Mouse (Mus musculus) lung, adult 18-20 months (tissue): Measurements from ENCODE around the gene Tmem238l.
A peak's percentile ranks its signal among the peaks of the same experiment; 100 is the strongest.

Experiments used
- DNase-seq, 2 experiments: peaks; one replicate each; pipeline ENCODE4 v3.0.0; 2022; ENCODE audit warnings: mixed read lengths in 2 of 2

Gene Tmem238l

DNA sequence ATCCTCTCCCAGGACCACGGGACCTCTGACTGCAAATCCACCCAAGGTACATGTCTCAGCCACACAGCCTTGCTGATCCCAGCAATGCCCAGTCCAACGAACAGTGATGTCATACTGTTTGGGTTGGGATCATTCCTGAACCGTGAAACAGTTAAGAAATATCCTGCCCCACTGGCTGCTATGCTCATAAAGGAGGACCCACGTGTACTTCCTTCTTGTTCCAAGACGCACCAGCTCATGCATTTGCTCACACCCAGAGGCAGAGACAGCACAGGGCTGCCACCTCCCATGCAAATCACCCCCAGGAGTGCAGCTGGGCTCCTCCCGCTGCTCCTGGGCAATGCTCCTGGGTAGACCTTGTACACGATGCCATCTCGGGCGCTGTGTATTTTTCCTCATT is at the start of gene Tmem238l:
Gene Tmem238l, plus strand, starts transcription at position 336 of the 400 bp plus-strand sequence.
- DNase-seq = no peak

DNA sequence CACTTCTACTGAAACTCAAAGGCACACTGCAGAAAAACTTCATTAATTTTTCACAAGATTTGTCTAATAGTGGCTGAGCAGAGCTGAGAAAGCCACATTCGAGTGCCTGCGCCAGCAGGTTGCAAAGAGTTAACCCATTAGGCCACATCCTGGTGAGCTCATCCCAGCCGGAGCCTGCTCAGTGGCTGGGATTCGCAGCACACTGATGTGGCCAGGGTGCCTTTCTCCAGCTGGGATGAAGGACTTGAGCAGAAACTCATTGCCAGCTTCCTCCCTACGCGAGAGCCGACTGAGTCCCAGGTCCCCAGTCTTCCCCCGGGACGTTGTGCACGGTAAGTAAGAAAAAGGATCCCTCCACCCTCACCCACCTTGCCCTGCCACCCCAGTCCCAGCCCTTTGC is 44.6 kb upstream of the Tmem238l start, which contains the start of gene Pirt:
Gene Pirt, plus strand, starts transcription at position 171 of the 400 bp plus-strand sequence.
- DNase-seq = no peak

DNA sequence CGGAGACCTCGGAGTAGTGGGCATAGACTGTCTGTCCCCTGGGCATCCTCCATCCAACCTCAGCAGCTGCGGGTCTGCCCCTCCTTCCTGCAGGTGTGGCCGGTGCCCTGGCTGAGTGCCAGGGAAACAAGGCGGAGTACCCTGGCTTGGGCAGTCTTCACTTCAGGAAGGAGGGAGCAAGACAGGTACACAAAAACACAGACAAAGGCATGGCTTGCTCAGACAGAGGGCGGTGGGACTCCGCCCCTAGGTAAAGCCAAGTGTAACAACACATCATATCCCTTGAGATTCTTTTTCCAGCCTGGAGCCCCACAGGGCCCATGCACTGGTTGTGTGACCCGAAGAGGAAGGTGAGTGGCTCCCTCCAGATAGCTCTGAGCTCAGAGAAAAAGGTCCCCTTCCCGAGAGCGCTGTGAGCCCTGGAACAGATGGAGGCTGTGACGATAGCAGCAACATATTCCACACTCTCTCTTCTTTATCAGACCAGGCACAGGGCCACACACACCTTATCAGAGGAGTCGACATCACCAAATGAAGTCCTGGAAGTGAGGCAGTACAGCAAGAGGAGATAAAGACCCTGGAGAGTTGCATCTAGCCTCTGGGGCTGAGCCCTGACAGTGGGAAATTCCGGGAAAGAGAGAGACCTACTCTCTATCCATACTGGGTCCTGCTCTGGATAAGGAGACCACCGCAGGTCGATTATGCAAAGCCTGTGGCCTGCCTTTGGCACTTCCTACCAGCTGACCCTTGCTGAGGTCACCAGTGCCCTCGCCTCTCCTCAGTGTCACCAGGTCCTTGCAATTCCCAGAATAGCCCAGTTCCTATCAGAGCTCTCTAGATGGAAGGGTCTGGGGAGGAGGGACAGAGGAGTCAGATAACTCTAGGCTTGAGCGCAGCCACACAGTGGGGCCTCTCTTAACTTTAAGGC is 43.6 kb upstream of the Tmem238l start:
- DNase-seq = peak in 1 of 2 experiments; percentile 10

DNA sequence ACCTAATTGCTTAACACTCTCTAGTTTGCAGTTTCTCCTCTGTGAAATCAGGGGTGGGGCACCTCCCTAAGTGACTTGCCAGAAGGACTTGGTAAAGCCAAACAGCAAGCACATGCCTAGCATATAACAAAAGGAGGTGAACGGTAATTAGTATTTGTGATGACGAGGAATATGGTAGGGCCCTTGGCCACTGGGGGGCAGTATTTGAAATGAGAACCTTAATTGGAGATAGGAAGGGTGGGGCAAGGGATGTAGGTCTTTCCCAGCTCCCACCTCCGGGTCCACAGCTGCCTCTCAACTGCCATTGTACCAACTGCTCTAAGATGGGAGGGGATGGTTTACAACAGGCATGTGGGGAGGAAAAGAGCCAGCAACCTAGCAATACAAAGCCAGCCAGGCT is 42.2 kb upstream of the Tmem238l start:
- DNase-seq = peak; percentile 26 to 49

DNA sequence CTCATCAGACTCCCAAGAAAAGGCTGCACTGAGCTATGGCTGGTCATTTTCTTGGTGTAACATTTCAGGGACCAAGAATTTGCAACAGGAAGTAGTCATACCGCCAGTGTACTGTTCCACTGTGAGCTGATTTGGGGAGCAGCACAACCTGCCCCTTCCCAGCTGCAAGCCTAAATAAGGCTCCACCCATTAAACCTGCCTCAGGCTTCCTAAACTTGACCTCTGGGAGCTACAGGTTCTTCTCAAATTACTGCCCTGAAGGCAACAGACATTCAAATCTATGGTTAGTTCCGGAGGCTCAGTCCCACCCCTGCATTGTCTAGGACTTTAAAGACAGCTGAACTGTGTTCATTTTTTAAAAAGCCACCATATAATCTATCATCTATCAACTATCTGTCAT is 36.4 kb upstream of the Tmem238l start:
- no peak for DNase-seq

DNA sequence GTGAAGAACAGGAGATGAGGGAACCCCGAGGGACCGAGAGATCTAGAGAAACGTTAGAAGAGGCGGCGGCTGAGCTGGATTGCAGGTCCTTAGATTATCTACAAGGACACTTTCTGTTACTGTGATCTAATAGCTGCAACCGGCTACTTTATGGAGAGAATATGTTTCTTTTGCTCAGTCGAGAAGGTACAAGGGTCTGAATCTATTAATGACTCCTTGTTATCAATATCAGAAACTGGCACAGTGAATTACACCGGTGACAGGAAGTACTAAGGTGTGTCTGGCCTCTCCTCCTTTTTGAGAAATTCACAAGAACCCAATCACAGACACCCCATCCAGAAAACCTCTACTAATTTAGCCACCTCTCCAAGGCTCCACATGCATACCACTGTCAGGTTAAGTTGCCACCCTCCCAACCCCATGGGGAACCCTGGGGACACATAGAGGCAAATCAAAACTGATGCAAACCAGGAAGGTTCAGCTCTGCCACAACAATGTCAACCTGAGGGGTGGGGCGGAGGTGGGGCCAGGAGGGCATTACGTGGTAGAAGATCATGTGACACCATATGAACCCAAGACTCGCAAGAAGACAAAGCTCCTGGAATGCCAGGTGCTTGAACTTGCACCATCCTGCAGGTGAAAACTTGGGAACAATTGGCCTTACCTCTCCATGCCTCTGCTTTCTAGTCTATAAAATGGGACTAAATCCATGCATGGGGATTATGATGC is 32.2 kb upstream of the Tmem238l start:
- no peak for DNase-seq

DNA sequence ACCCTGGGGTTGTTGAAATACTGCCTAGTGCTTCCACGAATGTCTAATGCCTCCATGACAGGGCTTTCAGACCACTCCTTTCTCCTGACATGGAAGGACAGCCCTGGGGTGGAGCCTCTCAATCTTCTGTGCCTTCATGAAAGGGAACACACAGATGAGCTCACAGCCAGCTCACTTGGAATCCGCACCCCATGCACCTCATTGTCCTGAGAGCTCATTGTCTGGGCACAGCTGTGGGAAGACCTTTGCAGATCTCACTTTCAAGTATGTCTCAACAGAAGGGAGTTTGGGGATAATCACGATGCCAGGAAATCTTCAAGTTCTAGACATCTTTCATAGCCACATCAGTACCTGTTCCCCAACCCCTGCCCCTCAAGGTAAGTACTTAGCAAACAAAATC is 28.1 kb upstream of the Tmem238l start:
- no peak for DNase-seq

DNA sequence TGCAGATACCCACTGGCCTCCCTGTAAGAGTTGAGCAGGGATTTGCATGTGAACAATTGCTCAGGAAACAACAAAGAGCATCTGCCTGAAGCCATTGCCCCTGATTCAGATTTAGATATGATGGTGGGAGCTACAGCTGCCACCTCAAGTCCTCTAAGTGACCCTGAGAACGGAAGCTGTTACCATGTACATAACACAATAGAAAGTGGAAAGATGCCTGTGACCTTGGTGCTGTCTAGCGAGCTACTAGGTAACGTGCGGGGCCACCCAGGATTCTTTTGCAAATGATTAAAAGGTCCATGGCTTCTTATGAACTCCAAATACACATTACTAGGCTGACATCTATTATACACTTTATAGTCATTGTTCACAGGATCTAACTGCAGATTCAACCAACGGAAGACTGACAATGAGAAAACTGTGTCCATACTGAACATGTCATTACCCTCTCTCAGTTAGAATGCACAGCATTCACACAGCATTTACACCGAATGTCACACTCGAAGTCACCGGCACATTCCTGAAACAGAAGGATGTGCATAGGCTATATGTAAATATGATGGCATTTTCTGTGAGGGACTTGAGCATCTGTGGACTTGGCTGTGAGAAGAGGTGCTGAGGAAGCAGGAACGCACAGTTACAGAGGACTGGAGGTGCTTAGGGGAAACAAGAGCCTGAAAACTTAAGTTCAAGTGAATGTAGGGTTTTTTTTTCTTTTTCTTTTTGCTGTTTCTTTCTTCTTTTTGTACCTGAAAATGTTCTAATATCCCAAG is 23.4 kb upstream of the Tmem238l start:
- no peak for DNase-seq

DNA sequence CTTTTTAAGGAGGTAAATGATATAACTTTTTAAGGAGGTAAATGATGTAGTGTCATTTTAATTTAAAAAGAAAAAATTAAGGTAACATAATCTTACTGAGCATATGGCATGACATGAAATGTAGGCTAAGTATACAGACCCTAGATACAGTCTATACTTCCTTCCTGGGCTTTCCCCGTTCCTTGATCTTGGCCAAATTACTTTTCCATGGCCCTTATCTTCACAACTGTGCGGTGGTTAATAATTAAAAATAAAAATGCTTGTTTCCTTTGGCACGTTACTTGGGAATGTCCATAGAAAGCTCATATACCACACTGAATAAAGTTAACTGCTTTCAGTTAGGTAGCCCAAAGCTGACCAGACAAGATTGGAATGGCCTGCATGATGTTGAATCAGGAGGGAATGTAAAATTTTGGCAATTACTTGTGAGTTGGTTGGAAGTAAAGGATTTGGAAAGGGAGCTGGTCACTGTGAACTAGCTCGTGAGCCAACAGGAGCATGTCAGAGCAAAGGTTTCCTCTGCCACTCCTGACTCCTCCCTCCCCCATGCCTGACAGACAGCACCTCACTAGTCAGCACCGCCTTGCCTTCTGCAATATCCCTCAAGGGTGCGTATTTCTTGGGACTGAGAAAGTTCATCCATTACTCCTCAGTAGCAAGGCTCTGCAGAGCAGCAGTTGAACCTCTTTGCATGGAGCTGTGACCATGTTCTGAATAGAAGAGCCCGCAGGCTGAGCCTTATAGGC is 21.8 kb upstream of the Tmem238l start:
- DNase-seq = no peak

DNA sequence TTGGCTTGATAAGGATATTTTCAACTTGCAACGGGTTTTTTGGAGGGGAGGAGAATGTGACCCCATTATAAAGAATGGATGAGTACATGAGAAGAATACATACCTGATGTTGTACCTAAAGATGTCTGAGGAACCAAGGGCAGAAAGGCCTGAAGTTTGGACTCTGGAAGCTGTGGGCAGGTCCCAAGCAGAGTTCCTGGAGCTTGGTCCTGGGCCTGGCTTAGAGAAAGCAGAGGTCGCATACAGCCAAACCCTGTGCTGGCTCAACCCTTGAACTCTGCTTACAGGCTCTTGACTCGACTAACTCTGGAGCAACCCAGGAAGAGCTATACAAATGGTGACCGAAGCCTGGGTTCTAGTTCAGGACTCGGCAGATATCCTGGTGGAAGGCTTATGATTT is 14.4 kb upstream of the Tmem238l start:
- DNase-seq = no peak

DNA sequence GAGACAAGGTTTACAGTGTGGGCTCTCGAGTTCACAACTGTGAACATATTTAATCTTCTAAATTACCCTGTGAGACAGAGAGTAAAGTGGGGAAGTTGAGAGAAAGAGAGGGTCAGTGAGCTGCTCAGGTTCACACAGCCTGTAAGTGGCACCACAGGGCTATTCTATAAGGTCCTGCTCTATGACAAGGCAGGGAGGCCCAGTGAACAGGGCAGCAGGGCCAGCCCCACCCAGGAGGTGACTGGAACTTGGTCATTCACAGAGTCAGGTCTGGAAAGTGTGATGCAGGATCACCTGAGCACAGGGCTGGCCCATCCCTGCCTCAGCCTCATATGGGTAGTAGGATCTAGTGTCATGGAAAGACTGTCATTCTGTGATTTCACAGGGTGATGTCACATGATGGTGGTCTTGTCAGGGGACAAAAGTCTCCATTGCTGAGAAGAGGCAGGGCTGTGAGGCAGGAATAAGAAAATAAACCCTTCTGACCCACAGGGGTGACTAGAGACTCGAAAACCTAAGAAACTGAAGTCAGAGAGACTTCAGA is 11.1 kb upstream of the Tmem238l start:
- no peak for DNase-seq

DNA sequence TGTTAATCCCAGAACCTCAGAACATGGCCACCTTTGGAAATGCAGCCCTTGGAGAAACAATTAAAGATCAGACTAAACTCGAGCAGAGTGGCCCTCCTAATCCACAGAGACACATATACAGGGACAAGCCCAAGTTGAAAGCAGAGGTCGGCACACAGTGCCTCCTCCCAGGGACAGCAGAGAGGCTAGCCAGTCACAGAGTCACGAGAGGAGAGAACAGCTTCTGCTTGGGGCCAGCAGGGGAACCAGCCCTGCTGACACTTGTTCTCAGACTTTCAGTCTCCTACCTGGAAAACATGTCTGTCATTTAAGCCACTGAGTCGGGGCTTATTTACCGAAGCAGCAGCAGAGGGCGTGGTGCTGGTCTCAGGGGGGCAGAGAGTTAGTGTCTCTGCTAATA is 9.9 kb upstream of the Tmem238l start:
- no peak for DNase-seq

DNA sequence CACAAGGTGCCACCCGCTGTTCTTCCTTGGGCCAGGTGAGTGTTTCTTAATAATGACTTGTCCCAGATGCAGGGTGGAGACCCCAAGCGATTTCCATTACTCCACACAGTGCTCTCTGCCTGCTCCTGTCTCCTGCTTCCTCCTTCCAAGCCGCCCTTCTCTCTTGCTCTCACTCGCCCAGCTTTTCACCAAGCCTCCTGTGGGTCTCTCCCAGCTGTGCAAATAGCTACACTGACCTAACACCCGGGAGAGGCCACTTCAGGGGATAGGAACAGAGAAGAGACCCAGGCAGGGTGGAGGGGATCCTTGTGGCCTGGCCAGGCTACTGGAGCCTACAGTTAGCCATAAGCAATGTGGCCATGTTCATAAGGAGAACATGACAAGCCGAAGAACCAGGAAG is 9.5 kb upstream of the Tmem238l start:
- no peak for DNase-seq

DNA sequence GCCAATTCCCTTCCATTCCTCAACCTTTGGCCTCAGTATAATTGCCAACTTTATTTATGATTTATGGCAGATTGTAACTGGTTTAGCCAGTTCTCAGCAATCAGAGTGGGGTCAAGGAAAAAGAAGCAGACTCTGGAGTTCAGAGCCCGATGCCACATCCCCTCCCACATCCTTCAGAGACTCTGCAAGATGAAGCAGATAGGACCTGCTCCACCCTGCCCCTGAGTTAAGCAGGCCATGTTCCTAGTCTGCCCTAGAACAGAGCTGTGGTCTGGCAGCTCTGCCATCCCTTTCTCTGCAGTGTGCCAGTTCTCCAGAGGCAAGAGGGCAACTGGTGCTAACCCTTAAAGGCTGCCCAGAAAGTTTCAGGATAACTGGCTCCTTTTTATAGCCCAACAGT is 4.4 kb downstream of the Tmem238l start:
- DNase-seq = no peak

DNA sequence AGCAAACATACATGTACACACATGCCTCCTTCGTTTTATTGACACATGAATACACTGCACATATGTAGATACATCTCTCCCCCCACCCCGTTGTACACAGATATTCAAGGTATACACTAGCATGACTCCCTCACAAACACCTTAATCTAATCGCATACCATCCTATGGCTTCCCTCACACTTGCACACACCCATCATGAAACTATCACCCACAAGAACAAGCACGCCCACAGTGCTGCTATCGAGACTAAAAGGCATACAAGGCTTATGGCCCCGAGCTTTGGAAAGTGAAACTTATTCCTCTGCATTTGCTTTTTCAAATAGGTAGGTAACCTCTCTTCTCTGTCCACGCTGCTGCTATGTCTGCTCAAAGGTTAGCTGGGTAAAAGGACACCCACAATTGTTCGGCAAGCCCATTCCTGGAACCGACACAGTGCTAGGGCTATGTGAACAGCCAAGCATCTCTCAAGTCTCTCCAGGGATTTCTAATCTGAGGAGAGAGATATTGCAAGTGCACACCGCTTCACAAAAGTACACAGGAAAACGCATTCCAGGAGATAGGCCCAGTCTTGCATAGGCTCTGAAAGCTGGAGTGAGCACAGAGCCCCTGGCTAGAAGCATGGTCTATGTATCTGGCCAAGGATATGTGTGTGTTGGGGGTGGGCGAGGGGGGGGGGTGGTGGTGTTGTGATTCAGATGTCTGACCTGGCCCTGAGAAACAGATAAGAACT is 5.2 kb downstream of the Tmem238l start:
- DNase-seq = no peak

DNA sequence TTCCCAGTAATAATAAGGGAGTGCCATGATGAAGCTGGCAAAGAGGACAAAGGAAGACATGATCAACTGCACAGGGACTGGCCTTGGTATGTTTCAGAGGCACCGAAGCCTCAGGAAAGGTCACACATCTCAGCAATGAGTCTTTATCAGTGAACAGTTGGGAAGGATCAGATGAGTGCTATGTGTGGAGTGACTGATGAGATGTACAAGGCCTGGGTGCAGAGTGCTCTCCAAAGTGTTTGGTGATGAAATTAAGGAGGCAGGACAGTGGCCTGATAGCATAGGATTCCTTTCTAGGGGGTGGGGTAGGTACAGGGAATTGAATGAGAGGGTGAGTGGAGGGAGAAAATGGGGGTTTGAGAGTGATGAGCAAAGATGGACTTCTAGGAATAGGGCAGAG is 7.0 kb downstream of the Tmem238l start:
- no peak for DNase-seq

DNA sequence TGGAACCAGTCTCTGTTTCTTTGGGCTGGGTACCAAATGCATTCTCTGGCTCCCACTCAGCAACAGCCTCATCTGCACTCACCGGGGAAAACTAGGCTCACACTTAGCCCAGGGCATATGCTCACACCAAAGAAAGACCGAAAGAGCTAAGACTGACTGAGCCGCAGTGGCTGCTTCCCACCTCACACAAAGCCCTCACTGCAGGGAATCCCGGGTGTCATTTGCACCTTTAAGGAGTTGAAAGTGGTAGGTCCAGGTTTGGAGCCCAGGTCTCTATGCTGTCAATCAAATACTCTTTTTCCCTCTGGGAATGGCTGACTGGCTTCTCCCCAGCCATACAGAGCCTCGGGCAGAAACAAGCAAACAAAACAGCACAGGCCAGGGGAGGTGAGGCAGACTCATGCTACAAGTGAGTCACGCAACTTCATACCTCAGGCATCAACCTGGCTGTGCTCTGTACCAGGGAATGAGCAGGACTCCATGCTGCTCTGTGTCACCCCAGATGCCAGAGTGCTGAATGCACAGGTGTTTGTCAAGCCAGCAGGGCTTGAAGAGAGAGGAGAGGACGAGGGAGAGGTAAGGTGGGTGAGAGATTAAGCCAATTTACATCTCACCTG is 10.2 kb downstream of the Tmem238l start:
- DNase-seq = no peak

DNA sequence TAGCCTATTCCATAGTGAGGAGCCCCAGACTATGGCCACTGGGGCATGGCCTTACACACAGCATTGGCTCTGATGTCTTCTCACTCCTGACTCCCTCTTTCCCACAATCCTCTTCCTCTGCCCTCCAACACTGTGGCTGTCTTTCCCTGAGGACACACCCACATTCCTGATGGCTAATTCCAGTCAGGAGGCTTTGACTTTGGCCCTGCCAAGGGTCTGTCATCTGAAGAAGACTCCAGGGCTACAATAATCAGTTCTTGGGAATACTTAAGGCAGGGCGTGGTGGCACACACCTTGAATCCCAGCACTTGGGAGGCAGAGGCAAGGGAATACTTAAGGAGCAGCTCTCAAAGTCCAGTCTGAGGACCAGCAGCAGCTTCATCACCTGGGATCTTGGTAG is 12.1 kb downstream of the Tmem238l start:
- no peak for DNase-seq

DNA sequence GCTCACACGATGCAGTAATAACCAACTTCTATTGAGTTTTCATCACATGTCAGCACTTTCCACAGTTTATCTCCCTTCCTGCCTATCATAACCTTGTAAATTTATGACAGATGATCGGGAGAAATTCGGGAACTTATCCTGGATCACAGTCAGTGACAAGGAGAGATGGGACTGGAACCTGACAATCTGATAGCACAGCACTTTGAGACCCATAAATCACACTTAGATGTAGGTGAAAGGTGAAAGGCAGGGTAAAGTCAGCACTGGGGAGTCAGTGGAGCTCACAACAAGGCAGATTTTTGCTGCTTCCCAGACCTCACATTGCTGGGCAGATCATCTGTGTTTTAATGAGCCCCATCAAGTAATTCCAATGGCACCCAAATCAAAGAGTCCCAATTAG is 17.1 kb downstream of the Tmem238l start:
- DNase-seq = no peak

DNA sequence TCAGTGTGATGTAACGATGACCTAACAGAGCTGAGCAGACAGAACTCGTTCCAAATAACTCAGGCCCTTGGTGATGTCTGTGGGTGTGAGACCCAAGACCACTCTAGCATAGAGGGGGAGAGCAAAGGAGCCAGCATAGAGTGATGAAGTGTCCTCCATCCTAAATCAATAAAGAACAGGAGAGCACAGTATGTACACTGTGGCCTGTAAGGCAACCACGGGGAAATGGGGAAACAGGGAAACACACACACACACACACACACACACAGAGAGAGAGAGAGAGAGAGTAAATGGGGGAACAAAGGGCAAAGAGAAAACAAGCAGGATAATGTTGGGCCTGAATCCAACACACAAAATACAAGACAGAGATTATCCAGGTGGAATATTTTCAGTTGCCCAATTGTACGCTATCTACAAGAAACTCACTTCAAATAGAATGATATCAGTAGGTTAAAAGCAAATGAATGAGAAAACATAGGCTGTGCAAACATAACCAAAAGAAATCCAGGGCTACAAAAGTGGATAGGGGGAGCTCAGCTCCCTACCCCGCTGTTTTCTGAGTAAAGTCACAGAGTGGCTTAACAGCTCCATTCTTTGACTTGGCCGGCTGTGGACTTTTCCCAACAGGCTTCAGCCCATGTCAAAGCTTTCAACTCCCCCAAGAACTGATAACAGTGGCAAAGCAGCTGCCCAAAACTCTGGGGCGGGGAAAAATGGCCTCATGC is 19.3 kb downstream of the Tmem238l start:
- no peak for DNase-seq
